Mouse (Mus musculus) C2C12 (cell line): Measurements from ENCODE around the gene Dctn3.
"Not testable (repeated sequence)": the region's sequence is repeated elsewhere in the genome, so short reads cannot be mapped to it uniquely, and the experiment has no call there.

Source experiments
- CEBPB ChIP-seq: IDR thresholded peaks from one replicate; pipeline ENCODE4 v1.6.1; 2011; ENCODE audit warnings: low read depth, mild to moderate bottlenecking, control low read depth, moderate library complexity
- CTCF ChIP-seq: IDR thresholded peaks from one replicate; pipeline ENCODE4 v1.5.1; 2011; ENCODE audit not compliant: control insufficient read depth, insufficient read depth, insufficient read length
- FOSL1 ChIP-seq: IDR thresholded peaks from one replicate; pipeline ENCODE4 v1.8.0; 2011; ENCODE audit warnings: mild to moderate bottlenecking, low read length; ENCODE audit not compliant: poor library complexity, insufficient read depth, severe bottlenecking
- MAX ChIP-seq: IDR thresholded peaks from one replicate; pipeline ENCODE4 v1.6.1; 2011; ENCODE audit warnings: mild to moderate bottlenecking, control low read depth
- MYOD1 ChIP-seq: IDR thresholded peaks from one replicate; pipeline ENCODE4 v1.6.1; 2011; ENCODE audit warnings: low read depth; ENCODE audit not compliant: control insufficient read depth, insufficient read length
- MYOG ChIP-seq: IDR thresholded peaks from one replicate; pipeline ENCODE4 v1.6.1; 2011; ENCODE audit not compliant: control insufficient read depth, insufficient read length; ENCODE audit errors: extremely low read depth
- USF1 ChIP-seq: IDR thresholded peaks from one replicate; pipeline ENCODE4 v1.6.1; 2011; ENCODE audit warnings: low read depth, mild to moderate bottlenecking, control low read depth, moderate library complexity

GRCm38 (mm10) chr4:41685882-41686492 lies 37.0 kb downstream of the Dctn3 start:
- not testable (repeated sequence) for TF ChIP-seq USF1, MAX, CTCF, FOSL1, MYOD1, CEBPB, MYOG
